ENCODE assay signal across 21 mouse cellular contexts in the genomic region with DNA sequence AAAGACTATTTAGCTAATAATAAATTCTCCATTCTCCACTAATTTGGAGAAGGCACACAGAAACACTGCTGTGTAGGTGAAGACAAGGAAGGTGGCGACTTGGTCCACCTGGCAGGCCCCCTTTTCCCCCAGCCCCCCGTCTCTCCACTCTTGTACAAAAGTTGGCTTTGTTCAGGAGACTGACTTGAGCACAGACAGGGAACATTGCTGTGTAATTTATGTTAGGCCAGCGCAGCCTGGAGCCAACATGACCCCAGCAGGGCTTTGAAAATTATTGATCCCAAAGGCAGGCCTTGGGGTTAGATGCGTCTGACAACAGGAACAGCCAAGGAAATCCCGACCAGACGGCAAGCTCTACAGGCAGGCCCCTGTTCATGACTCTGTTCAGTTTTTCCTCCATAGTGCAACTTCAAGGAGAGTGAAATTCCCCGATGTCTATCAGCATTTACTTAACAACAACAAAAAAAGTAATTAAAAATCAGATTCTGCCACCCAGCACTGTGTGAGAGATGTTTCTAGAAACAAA. TPM values are rescaled to one million over a fixed set of nuclear protein-coding genes. Genes with fewer than 3 reads are reported as not detected.
"Had no signal": no experiment of that assay in that cellular context is flagged by ENCODE, and none has a peak within 500 bp of the region (broad histone marks: within the 10 kb centered on the region; RNA-seq: fewer than 3 reads in every experiment).

No protein-coding gene starts in this region.

- H3K27ac ChIP-seq: liver, embryonic 14.5 days; midbrain, embryonic 15.5 days; neural tube, embryonic 13.5 days had no signal

- H3K36me3 ChIP-seq: midbrain, embryonic 10.5 days; midbrain, embryonic 15.5 days; neural tube, embryonic 13.5 days had no signal

- H3K9me3 ChIP-seq: midbrain, embryonic 10.5 days; midbrain, embryonic 15.5 days; neural tube, embryonic 13.5 days had no signal

- H3K4me2 ChIP-seq: midbrain, embryonic 15.5 days; neural tube, embryonic 13.5 days had no signal

- H3K4me1 ChIP-seq: midbrain, embryonic 15.5 days had no signal

- DNase-seq: kidney, postnatal 10 days; left cerebral cortex, postnatal 4 days; lung, adult 18-20 months; lung, postnatal 36 days; retina, postnatal 1 day; right cerebral cortex, postnatal 4 days; spleen, adult 18-20 months; thymus, adult 18-20 months; thymus, postnatal 14 days had no signal

- H3K27me3 ChIP-seq: midbrain, embryonic 15.5 days; neural tube, embryonic 13.5 days had no signal

- H3K9ac ChIP-seq: liver, embryonic 14.5 days; midbrain, embryonic 15.5 days; neural tube, embryonic 13.5 days had no signal

- H3K4me3 ChIP-seq: midbrain, embryonic 10.5 days; midbrain, embryonic 15.5 days; neural tube, embryonic 13.5 days had no signal

- ATAC-seq: midbrain, embryonic 15.5 days had no signal

RNA-seq across cellular contexts. Expression of a gene that starts 6.4 kb away (rescaled TPM):
- total RNA-seq: layer of hippocampus, adult 8-10 months; layer of hippocampus, postnatal 14 days; left cerebral cortex, adult 18-20 months; left cerebral cortex, postnatal 10 days; left cerebral cortex, postnatal 4 days; liver, adult 2 months; megakaryocyte progenitor cell, adult 5-6 weeks had no signal
- polyA plus RNA-seq: large intestine, adult 2 months; liver, adult 2 months; lung, embryonic 16.5 days; midbrain, embryonic 15.5 days; neural tube, embryonic 13.5 days had no signal

RNA-seq across cellular contexts. Expression of a gene that starts 34.6 kb away (rescaled TPM):
- total RNA-seq: layer of hippocampus, adult 8-10 months; layer of hippocampus, postnatal 14 days; left cerebral cortex, adult 18-20 months; left cerebral cortex, postnatal 10 days; left cerebral cortex, postnatal 4 days; megakaryocyte progenitor cell, adult 5-6 weeks had no signal

RNA-seq across cellular contexts. Expression of a gene that starts 36.2 kb away (rescaled TPM):
- total RNA-seq: layer of hippocampus, postnatal 14 days; liver, adult 2 months; megakaryocyte progenitor cell, adult 5-6 weeks had no signal
- polyA plus RNA-seq: large intestine, adult 2 months; liver, adult 2 months had no signal
